Mouse (Mus musculus) telencephalon, adult 2 months (tissue): ENCODE data around the gene Acot7.

Source experiments
- DNase-seq: peaks from one replicate; pipeline ENCODE4 v3.0.0-alpha.2; 2011; ENCODE audit warnings: low read depth, low spot score

The Acot7 gene

DNA sequence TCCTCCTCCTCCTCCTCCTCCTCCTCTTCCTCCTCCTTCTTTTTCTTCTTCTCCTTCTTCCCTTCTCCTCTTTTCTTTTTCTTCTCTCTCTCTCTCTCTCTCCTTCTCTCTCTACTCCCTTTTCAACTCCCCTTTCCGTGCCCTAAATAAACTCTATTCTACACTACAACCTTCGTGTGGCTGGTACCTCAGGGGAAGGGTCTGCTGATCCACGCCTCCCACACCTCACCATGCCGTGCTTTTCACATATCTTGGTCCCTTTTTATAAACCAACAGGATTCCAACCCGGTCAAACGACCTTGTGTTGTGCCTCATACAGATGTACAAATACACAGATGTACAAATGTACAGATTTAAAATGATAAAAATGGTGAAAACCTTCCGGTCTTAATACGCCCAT is 118.4 kb downstream of the Acot7 start:
- no peak for DNase-seq

DNA sequence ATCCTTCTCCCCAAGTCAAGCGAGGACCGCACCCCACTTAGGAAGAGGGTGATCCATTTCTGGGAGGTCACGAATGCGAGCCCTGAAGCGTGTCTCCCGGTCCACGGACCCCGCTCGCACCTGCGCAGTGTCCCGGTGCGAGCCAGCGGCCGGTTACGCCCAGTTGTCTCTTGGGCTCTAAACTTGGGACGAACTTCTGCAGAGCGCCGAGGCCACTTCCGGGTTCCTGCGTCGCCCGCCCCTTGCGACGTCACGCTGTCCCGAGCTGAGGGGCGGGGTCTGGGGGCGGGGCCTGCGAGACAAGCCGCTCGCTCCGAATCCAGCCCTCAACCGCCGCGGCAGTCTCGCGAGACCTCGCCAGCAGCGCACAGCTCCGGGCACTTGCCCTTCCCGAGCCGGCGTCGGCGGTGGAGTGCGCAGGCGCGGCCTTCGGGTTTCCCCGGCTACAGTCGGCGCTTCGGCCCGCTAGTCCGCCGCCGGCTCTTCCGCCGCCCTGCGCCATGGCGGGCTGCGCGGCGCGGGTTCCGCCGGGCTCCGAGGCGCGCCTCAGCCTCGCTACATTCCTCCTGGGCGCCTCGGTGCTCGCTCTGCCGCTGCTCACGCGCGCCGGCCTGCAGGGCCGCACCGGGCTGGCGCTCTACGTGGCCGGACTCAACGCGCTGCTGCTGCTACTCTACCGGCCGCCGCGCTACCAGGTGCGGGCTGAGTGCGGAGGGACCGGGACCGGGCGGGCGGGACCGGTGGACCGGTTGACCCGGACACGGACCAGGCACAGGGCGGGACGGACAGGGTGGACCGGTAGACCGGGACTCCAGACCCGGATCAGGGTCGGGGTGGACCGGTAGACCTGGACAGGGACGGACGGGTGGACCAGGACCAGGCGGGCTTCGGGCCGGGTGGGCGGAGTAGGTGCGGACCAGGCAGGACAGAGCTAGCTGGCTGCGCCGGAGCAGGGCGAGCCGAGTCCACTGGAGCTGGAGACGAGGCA is 119.2 kb downstream of the Acot7 start, which contains the start of gene Icmt:
TSS of gene Icmt (plus strand) at position 354 of the 988 bp plus-strand sequence.
- peak; percentile 95 for DNase-seq

DNA sequence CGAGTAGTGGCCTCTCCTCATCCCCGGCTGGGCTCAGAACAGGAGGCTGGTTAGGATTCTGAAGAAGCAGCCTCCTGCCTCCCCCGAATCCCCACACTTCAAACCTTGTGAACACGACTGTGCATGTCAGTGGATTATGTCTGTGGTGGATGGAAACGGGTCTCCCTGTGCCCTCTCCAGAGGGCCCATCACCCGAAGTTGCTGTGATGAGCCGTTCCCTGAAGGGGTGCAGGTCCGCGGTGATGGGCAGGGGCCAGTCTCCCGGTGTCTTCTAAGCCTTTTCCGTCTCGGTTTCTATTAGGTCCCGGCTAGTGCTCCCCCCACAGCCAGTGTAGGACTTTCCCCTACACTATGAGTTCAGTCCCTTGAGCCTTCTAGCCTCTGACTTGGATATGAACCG is 120.9 kb downstream of the Acot7 start:
- DNase-seq, result no peak

DNA sequence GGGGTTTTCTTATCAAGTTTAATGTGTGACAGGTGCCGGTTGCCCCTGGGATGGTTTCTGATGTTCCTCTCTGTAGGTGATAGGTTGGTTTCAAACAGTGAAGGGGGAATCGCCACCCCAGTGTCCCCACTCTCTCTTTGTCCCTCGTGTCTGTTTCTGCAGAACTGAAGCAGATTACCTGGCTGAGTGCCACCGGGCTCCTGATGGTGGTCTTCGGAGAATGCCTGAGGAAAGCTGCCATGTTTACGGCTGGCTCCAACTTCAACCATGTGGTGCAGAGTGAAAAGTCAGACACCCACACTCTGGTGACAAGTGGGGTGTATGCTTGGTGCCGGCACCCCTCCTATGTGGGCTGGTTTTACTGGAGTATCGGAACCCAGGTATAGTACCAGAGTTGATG is 122.4 kb downstream of the Acot7 start:
- no peak for DNase-seq

DNA sequence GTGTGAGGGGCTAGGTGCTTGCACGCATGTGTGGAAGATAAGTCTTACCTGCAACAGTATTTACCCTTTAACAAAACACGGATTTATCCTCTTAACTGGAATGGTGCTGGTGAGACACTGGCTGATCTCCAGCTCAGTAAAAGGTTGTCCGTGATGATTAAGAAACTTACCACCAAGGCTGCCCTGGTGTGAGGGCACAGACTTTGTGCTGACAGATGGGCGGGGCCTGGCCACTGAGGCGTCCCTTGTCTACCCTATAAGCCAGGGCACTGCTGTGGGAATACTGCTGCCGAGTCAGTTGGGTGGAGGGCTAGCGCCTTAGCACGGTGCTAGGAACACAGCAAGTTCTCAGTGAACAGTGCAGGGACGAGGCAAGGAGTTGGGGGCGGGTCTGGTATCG is 124.1 kb downstream of the Acot7 start:
- DNase-seq, result no peak

DNA sequence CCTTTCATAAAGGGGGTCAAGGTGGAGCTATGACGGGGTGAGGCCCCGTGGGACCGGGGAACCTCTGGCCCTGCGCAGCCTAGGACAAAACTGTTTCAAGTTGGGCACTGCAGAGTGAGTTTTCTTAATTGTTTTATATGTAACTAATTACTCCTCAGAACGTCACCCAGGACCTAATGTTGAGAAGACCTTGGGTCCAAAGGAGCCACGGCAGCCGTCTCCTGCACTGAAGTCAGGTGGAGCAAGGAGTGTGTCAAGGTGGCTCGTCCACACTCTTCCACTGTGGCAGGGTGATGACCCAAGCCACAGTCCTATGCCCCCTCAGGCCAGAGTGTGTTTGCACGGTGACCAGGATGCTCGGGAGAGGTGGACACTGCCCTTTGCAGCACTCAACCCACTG is 125.2 kb downstream of the Acot7 start:
- no peak for DNase-seq

DNA sequence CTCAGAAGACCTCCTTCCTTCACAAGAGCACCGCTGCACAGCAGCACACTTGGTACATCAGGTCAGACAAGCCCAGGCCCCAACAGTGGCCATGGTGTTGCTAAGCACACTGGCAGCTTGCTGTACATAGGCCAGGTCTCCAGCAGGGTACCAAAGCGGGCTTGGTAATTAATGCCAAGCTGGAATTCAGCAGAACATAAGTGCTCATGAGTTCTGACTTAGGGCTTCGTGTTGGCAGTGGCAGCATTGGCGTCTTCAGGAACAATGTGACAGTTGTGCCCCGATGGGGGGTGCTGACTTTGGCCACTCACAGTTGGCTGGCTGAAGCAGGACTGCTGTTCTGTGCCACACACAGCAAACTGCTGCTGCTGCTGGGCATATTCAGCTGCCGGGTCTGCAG is 126.8 kb downstream of the Acot7 start:
- no peak for DNase-seq

DNA sequence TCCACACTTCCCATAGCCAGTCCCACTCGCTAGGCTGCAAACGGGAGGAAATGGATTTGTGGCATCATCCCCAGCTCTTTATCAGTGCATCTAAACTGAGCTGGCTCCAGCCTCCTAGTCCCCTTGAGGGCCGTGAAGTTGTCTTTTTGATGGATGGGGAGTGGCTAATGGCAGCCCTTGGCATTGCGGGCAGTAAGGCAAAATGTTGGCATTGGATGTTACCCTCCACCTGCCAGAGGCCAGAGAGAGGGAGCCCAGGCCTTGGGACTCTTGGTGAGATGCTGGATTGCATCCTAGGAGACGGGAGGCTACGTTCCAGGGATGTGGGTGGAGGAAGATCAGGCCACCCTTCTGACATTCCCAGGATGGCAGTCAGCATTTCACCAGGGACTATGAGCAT is 128.1 kb downstream of the Acot7 start:
- DNase-seq, result no peak

DNA sequence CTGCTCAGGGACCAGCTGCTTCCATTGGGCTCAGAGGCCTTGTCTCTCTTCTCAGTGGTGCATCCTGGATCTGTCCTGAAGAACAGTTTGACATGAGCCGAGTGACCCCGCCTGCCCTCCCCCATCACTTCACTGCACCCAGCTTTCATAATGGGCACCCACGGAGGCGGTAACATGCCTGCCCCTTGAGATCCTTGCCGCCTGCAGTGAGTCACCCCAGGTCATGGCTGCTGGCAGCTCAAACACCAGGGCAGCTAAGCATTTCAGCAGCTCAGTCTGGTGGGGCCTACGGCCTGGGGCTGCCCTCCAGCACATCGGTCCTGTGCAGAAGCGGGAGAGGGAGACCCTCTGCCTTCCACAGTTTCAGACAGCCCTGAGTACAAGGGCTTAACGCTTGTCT is 129.6 kb downstream of the Acot7 start:
- no peak for DNase-seq

DNA sequence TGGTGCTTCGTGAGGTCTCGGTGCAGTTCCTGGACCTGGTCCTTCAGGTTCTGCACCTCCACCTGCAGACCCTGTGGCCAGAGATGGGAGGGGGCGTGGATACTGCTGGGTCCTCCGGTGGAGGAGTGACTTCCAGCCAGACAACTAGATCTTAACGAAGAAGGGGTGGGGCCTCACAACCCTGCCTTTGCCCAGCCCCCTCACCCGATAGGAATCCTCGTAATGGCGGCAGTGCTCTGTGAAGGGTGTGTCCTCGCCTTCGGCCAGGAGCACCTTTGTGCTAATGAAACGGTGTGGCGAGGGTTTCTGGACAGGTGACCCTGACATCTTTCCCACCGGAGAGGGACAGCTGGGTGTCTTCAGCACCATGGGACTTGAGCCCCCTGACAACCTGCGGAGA is 134.3 kb downstream of the Acot7 start:
- no peak for DNase-seq

DNA sequence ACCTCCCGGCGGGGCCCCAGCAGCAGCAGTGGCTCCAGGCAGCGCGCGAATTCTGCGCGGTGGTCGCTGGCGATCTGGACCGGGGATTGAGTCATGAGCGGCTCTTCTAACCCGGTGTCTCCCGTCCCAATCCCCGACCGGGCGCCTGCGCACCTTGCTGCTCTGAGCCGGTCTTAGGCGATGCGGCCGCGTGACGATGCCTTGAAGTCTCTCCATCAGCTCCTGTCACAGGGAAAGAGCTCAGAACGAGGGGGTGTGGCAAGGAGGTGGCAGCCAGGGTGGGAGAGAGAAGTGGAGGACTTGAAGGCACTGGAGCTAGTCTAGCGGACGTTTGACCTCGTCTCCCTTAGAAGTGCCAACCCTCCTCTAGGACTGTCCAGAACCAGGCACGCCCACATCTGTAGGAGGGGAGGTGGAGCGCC is 135.3 kb downstream of the Acot7 start:
- DNase-seq, result no peak

DNA sequence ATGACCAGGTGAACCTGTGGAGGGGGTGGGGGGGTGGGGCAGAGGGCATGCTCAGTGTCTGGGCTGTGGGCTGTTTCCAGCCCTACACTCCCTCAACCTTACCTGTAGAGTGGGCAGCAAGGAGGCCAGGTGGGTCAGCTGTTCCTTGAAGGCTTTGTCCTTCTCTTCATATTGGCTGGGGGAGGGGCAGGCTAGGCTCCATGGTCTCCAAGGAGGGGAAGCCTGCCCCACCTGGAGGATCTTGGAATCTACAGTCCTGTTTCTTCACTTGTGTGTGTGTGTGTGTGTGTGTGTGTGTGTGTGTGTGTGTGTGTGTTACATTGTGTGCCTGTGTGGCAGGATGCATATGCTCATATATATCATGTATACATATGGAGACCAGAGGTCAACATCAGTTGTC is 136.0 kb downstream of the Acot7 start:
- no peak for DNase-seq

DNA sequence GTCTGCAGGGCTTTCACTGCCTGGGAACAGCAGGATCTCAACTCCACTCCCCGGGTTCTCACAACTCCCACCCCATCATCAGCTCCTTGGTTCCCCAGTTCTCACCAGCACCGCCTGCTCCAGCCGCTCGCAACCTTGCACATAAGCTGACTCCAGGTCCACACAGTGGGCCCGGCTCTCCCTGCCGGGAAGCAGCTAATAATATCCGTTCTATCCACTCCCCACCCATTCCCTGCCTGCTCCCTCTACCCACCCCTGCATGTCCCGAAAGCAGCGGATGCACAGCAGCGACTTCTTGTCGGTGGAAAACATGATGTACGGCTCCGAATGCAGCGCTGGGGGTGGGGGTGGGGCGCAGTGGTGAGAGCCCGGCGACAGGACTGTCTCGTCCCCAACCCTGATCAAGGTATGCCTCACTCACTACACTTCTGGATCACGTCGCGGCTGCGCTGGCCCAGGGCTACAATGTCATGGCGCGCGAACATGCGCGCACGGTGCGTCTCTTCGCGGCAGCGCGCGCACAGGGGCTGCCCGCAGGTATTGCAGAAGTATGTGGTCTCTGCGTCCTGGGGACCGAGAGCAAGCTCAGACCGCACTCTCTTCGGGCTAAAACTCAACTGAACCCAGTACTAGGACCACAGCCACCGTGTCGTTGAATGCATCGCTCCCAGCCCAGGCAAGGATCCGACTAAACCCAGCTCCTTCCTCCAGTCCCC is 137.7 kb downstream of the Acot7 start:
- no peak for DNase-seq

DNA sequence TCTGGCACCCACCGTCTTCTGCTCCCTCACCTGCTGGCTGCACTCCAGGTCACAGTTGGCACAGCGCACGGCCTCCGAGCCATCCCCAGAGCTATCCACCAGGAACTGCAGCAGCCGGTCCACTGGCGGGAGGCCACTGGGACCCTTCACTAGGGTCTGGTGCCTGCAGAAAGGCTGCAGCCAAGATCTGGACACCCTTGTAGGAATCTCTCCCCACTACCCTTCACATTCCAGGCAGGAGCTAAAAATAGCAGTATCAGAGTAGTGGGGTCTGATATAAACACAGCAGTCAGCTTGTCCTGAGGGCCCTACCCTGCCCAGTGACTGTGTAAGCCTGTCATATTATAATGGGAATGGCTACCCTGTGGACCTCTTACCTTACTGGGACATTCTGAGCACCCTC is 139.7 kb downstream of the Acot7 start:
- DNase-seq, result no peak

DNA sequence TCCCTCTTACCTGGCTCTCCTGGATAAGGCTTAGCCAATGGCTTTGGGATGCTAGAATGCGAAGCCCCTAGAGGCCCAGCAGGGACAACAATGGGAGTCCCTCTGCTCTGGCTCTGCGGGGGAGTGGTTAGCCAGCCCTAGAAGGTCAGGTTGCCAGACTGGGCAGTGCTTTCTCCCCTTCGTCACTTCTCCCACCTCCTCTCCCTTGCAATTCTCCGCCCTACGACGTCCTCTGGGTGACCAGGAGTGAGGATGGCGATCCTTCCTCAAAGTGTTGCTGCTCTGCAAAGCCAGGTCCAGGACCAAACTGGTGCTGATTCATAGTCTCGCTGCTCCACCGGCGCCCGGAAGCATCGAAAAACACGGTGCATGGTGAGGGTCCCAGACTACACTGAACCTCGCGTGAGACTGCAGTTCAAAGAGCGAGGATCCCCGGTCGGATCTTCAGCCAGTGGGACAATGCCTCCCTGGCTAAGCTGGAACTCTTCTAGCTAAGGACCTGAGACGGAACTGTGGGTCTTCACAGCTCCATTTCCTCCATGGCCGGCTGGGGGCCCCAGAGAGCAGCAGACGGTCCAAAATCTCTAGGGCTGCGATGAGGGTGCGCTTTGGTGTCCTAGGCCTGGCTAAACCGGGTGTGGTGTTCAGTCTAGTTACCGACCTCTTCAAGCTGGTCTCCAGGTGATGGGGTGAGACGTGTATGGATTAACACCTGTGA is 140.7 kb downstream of the Acot7 start, which contains the start of gene Rnf207:
TSS of gene Rnf207 (minus strand) at position 477 of the 718 bp plus-strand sequence.
- no peak for DNase-seq
